Mouse (Mus musculus): ENCODE data around the gene Nfix.

Gene Nfix

GRCm38 (mm10) chr8:84782680-84783079, 17.5 kb downstream of the Nfix start:
- DNase-seq (ENCODE audit: inconsistent ontology term): peak; percentile 70

- peak; percentile 51 for DNase-seq (ENCODE audit: inconsistent ontology term)
Measured at GRCm38 (mm10) chr8:84781686-84782505, 18.2 kb downstream of the Nfix start.

DNA sequence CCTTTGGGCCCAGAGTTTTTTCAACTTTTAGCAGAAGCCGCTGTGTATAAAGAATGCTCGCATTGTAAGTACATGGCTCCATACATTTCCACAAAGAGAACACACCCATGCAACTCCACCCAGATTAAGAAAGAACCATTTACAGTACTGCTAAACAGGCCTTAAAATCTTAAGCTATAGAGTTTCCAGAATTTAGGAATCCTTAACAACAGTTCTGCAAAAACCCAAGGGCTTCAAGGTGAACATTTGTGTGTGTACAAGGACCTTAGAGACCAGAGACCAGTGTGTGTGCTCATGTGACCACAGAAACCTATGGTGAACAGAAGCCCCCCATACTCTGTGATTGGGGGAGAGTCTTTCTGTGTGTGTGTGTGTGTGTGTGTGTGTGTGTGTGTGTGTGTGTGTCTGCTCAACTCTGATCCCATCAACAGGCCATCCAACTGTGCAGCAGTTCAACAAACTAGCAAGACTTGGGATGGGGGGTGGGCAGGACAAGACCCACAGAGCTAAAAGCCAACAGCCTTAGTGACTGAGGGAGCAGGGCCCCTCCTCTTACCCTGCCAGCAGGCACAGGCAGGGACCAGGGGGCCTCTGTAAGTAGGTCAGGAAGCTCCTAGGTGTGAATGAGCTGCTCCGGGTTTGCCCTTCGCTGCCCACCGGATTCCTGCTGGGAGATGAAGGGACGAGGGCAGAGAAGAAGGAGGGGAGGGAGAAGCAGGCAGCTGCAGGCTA, 19.0 kb downstream of the Nfix start:
- DNase-seq (ENCODE audit: inconsistent ontology term): peak; percentile 69

- no peak for DNase-seq (ENCODE audit: inconsistent ontology term)
Measured at GRCm38 (mm10) chr8:84780225-84780555, 20.0 kb downstream of the Nfix start.

GRCm38 (mm10) chr8:84779519-84780224, 20.5 kb downstream of the Nfix start:
- peak; percentile 78 for DNase-seq (ENCODE audit: inconsistent ontology term)

- DNase-seq (ENCODE audit: inconsistent ontology term): peak; percentile 57
Measured at GRCm38 (mm10) chr8:84778638-84779380, 21.3 kb downstream of the Nfix start.

GRCm38 (mm10) chr8:84777899-84778637, 22.1 kb downstream of the Nfix start:
- peak; percentile 84 for DNase-seq (ENCODE audit: inconsistent ontology term)

DNA sequence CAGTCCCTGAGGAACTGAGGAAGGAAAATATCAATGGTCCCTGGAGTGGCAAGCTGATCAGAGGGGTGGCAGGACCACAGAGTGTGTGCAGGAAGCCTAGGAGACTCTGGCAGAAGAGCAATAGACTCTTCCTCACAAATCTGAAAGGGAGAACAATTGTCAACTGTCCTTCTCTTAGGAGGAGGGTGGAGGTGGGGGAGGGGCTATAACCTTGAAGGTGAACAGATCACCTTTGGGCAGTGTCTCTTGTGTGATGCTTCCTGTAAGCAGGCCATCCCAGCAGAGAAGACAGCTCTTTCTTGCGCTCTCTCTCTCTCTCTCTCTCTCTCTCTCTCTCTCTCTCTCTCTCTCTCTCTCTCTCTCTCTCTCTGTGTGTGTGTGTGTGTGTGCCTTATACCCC, 23.6 kb downstream of the Nfix start:
- DNase-seq (ENCODE audit: inconsistent ontology term): no peak

DNA sequence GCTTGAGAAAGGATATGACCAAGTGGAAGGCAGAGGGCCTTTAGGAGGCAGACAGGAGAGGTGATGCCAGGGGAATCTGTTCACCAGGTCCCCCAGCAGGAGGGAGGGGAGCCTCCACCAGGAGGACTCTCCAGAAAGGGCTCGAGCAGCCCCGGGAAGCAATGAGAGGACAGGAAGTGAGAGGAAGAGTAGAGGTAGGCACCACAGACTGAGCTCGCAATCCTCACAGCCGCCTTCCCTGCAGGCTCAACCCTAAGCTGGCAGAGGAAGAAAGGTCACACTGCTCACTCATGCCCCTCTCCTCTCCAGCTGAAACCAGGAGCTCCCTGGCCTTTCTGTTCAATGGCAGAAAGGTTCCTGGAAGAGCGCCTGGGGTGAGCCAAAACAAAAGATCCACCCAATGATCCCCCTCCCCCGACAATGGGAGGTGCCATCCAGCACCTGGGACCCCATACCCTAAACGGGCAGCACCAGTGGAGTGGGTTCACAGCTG, 24.5 kb downstream of the Nfix start:
- no peak for DNase-seq (ENCODE audit: inconsistent ontology term)

DNA sequence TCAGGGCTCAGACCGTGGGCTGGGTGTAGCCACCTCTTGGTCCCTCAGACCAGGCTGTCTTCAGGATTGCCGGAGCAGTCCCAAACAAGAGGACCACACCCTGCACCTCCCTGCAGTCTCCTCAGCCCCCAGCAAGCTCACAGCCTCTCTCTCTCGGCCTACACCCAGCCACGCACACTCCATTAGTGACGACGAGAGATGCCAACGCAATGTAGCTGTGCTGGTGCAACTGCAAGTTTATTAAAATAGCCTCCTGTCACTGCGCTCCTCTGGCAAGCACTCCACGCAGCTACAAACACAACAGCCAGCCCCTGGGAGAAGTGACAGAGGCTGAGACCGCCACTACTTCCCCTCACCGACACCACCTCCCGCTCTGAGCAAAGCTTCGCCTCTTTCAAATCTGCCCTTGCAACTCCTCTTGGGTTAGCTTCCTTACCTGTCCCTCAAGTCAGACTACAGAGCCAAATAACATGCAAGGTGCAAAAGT, 25.0 kb downstream of the Nfix start:
- DNase-seq (ENCODE audit: inconsistent ontology term): peak; percentile 66

DNA sequence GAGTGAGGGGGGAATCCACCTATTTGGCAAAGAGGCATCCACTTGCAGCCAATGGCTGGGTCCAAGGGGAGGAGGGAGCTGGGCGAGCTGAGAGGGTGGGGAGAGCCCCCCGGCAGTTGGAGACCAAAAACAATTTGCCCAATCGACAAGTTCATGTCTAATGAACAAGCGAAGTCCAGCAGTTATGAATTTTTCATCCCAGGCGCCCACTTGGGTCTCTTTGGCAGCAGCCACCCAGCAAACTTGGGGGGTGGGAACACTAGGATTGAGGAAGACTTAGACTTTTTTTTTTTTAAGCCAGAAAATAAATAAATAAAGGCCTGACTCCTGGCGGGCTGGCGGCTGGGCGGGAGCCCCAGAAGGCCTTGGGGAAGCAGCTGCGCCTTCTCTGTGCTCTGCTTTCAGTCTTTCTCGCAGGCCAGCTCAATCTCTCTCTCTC, 25.7 kb downstream of the Nfix start:
- peak; percentile 98 for DNase-seq (ENCODE audit: inconsistent ontology term)

DNA sequence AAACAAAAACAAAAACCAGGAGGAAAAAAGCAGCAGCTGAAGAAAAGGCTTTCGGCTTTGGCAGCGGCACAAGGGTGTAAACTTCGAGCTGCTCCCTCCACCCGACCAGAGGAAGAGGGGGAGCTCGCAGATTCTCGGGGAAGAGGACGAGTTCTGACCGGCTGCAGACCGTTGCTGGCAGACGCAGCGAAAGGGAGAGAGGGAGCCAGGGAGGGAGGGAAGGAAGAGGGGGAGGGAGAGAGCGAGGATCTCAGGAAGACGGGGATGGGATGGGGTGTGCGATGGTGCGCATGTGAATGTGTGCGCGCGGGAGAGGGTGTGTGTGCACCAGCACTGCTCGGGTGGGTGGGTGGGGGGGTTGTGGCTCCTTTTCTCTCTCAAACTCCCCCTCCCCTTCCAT, 26.3 kb downstream of the Nfix start:
- DNase-seq (ENCODE audit: inconsistent ontology term): peak; percentile 97

DNA sequence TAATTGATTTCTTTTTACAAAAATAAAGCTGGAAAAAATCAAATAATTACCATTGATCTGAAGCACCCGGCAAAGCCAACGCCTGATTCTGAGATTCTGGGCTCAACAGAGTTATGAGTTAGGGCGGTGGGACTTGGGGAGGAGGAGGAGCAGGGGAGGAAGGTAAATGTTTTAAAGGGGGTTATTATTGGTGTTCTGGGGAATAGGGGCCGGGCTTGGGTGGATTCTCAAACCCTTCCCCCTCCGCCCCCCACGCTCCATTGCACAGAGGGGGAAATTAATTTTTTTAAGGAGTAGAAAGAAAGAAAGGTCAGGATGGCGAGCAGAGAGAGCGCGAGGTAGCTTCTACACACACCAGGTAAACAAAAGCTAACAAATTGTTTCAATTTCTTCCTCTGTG, 26.8 kb downstream of the Nfix start:
- peak; percentile 76 for DNase-seq (ENCODE audit: inconsistent ontology term)

DNA sequence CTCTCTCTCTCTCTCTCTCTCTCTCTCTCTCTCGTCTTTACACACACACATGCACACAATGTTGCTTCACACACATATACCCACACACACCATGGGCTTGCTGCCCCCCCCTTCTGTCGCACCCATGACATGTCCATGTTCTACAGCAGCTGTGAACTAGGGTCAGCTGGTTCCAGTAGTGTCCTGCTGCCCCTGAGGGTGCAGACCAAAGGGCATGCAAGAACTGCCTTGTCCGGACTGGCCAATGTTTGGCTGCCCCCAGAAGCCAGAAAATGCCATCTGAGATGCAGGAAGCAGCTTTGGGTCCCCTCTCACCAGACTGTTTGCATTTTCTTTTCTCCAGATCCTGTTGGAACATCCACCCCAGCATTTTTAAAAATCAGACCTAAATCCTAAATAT, 27.5 kb downstream of the Nfix start:
- DNase-seq (ENCODE audit: inconsistent ontology term): peak; percentile 52

DNA sequence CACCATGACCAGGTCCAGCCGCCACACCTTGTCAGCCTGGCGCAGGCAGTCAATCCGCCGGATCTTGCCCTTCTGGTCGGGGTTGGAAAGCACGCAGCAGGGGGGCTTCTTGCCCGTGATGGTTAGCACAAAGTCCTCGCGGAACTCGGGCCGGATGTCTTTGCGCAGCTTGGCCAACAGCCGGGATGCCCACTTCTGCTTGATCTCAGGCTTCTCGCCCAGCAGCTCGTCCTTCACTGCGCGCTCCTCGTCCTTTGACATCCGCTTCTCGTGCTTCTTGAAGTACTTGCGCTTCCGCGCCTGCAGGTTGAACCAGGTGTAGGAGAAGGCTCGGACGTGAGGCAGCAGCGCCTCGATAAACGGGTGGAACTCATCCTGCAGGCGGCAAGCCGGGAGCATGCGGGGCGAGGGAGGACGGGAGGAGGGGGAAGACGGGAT, 28.2 kb downstream of the Nfix start:
- peak; percentile 57 for DNase-seq (ENCODE audit: inconsistent ontology term)

DNA sequence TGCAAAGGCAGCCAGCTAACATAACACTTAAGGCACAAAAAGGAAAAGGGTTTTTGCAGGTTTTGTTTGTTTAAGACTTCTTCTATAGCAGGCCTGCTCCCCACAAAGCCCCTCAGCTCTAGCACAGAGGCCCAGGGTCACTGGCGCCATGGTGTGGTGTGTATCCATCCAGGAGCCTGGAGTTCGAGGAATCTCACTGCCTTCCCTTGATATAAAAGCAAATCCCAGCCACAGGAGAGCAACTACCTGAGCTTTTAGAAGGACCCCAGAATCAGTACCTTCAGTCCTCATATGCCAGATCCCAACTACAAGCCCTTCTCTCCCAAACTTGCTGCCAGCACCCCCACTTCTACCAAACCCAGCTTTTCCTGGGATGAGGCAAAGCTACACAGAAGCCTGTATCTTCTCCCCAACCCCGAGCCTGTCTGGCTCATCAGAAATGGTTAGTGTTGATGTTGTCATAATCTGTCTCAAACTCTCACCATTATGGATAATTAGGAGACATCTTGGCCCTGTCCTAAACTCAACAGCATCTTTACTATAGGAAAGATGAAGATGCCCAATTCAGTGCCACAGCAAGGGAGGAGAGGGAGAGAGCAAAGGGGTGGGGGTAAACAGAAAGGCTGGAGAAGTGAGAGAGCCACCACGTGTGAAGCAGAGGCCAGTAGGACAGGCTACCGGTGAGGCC, 29.0 kb downstream of the Nfix start:
- peak; percentile 36 for DNase-seq (ENCODE audit: inconsistent ontology term)

DNA sequence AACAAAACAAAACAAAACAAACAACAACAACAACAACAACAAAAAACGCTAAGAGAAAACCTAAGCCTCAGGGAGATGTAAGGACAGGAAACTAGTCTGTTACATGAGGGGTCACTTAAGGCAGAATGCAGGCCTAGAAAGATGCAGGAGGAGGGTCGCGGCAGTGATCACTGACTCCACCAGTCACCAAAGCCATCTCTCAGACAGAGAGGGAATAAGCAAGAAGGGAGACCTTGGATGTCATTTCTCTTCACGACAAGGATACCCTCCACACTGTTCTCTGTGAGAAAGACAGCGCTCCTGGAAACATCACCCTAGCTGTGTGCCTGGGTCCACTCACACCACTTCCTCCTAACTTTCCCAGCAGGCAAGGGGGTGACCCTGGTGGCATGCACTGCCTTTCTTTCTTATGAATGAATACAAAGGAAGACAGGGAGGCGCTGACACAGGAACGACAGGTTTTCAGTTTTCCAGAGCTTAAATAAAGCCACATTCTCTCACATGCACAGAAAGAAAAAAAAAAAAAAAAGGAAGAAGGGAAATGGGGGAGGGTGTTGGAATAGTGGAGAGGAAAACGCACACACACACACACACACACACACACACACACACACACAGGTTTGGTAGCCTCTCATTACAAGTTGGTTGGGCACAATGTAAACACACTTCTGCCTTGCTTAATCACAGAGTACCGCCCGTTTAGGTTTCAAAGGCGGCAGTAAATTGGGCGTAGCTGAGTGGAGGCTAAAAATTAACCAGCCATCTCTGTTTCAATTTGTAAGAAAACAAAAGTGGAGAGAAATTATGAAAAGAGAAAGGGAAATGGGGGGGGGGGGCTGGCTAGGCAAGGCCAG, 29.8 kb downstream of the Nfix start:
- DNase-seq (ENCODE audit: inconsistent ontology term): peak; percentile 65

GRCm38 (mm10) chr8:84769324-84769723, 30.8 kb downstream of the Nfix start:
- peak; percentile 52 for DNase-seq (ENCODE audit: inconsistent ontology term)
